Mouse (Mus musculus): ENCODE measurements around the gene Adgrg1. TPM values are rescaled to one million over a fixed set of nuclear protein-coding genes. Genes with fewer than 3 reads are reported as not detected.

Adgrg1 gene
- total RNA-seq (2023): 1 to 10 TPM; 2.0 to 2.4 TPM

GRCm38 (mm10) chr8:94974467-94975165 lies at the start of gene Adgrg1:
Gene Adgrg1, plus strand, starts transcription at chr8:94974751.

DNA sequence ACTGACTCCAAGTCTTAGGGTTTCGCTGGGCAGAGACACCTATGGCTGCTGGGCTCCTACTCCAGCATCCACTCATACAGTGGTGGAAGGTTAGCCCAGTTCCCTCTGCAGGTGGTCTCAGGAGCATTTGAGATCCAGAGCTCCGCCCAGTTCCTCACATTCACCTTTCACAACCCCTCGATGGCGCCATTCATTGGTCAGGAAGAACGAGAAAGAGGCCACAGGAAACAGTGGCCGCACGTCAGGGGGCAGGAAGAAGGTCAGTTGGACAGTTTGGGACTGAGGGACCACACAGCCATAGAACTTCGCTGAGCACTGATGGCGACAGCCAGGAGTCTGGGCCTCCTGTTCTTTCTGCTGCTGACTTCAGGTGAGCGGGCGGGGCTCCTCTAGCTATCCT lies 42.9 kb downstream of the Adgrg1 start, which contains the start of gene Adgrg3:
TSS of gene Adgrg3 (plus strand) at position 242 of the 400 bp plus-strand sequence.

DNA sequence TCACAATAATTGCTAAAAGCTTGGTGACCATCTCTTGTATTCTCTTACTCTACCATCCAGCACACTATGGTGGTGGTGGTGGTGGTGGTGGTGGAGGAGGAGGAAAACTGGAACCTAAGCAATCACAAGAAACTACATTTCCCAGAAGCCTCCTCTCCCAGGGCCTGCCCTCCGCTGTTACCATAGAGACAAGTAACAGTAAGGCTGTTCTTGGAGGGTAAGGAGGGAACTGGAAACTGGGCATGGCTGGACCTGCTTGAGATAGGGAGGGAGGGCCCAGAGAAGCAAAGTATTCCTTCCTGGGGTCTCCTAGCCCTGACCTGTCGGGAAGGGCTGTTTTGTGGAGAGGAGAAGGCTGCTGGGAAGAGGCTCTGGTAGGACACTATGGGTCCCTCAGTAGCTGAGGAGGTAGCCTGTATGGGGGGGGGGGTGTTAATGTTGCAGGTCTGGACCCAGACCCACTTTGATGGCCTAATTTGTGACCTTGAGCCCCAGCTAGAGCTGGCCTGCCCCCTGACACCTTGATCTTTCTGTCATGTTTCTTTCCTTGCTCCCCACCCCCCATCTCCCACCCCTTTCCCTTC lies 80.5 kb downstream of the Adgrg1 start, which contains the start of gene Drc7:
TSS of gene Drc7 (plus strand) at position 177 of the 584 bp plus-strand sequence.

Other genes with a start within 250 kb of the Adgrg1 start
- 1 to 10 TPM in 1 of 2 experiments, under 1 TPM in 1; 0.85 to 2.8 TPM for gene Ccl22, start 229.2 kb upstream of the Adgrg1 start, total RNA-seq (2023)
- gene Cx3cl1, start 202.7 kb upstream of the Adgrg1 start, total RNA-seq (2023): under 1 TPM; 0.18 to 0.24 TPM
- not detected for gene Ccl17, start 164.3 kb upstream of the Adgrg1 start, total RNA-seq (2023)
- 10 to 100 TPM; 29.1 to 29.5 TPM for gene Coq9, start 136.4 kb upstream of the Adgrg1 start, total RNA-seq (2023)
- 10 to 100 TPM; 27.6 to 37.1 TPM for gene Ciapin1, start 136.4 kb upstream of the Adgrg1 start, total RNA-seq (2023)
- gene Polr2c, start 117.3 kb upstream of the Adgrg1 start, total RNA-seq (2023): 10 to 100 TPM; 38.4 to 48.2 TPM
- 1 to 10 TPM; 3.0 to 3.3 TPM for gene Dok4, start 98.4 kb upstream of the Adgrg1 start, total RNA-seq (2023)
- 10 to 100 TPM; 24.1 to 24.9 TPM for gene Ccdc102a, start 56.7 kb upstream of the Adgrg1 start, total RNA-seq (2023)
- gene Adgrg5, start 51.1 kb upstream of the Adgrg1 start, total RNA-seq (2023): 10 to 100 TPM; 65.2 to 67.1 TPM
- under 1 TPM; 0.64 to 0.68 TPM for gene Adgrg3, start 42.9 kb downstream of the Adgrg1 start, total RNA-seq (2023)
- not detected for gene Drc7, start 80.4 kb downstream of the Adgrg1 start, total RNA-seq (2023)
- gene Katnb1, start 106.4 kb downstream of the Adgrg1 start, total RNA-seq (2023): 1 to 10 TPM; 6.3 to 9.9 TPM
- gene Kifc3, start 228.1 kb downstream of the Adgrg1 start, total RNA-seq (2023): 10 to 100 TPM; 71.4 to 75.3 TPM